Mouse (Mus musculus) E14TG2a.4 (cell line): Measurements from ENCODE around the gene Palm3.

Experiments
- H3K27me3 ChIP-seq: 2 replicates; pipeline ENCODE4 v1.6.1; 2014; ENCODE audit warnings: low read length, control low read depth; ENCODE audit not compliant: insufficient read depth
- H3K36me3 ChIP-seq: 2 replicates; pipeline ENCODE4 v1.6.1; 2014; ENCODE audit warnings: low read length, control low read depth; ENCODE audit not compliant: insufficient read depth
- H3K4me1 ChIP-seq: replicated peaks from 2 replicates; pipeline ENCODE4 v1.6.1; 2014; ENCODE audit warnings: low read depth, low read length, control low read depth
- H3K4me3 ChIP-seq: replicated peaks from 2 replicates; pipeline ENCODE4 v1.5.1; 2014; ENCODE audit warnings: mild to moderate bottlenecking, low read length
- H3K9me3 ChIP-seq: 2 replicates; pipeline ENCODE4 v1.6.1; 2014; ENCODE audit warnings: low read length, control low read depth
- CTCF ChIP-seq: conservative IDR thresholded peaks from 2 replicates; pipeline ENCODE4 v1.5.1; 2014; ENCODE audit warnings: low read length
- NANOG ChIP-seq: IDR thresholded peaks from 2 replicates; pipeline ENCODE4 v1.6.1; 2014; ENCODE audit warnings: borderline replicate concordance, low read length, mixed read lengths
- POU5F1 ChIP-seq: IDR thresholded peaks from 2 replicates; pipeline ENCODE4 v1.6.1; 2014; ENCODE audit warnings: low read length, borderline replicate concordance

The Palm3 gene

DNA sequence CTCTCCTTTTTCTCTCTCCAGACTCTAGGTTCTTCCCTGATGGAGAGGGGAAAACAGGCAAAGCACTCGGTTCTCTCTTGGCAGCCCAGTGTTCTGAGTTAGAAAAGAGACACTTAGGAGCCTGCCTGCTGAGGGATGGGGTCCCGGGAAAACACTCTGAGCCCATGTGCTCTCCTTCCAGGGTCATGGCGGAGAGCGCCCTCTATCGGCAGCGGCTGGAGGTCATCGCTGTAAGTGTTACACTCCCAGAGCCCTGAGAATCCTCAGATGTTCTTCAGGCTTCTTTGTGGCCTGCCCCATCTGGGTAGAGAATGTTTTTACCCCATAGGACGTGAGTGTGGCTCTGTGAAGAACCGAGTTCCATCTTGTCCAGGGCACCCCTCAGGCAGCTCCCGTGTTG, 2.9 kb downstream of the Palm3 start:
- peaks cover 13% of the 10 kb centered on the region for H3K36me3 ChIP-seq
- no peaks in the 10 kb centered on the region for H3K9me3 ChIP-seq
- H3K27me3 ChIP-seq, result peaks cover 8% of the 10 kb centered on the region; the same call in 1 of the 2 replicates
- H3K4me3 ChIP-seq, result no peak overlapping the region
- H3K4me1 ChIP-seq, result peaks cover 94% of the 10 kb centered on the region
- TF ChIP-seq NANOG, result no peak
- TF ChIP-seq POU5F1, result no peak
- TF ChIP-seq CTCF, result peak; percentile 92

DNA sequence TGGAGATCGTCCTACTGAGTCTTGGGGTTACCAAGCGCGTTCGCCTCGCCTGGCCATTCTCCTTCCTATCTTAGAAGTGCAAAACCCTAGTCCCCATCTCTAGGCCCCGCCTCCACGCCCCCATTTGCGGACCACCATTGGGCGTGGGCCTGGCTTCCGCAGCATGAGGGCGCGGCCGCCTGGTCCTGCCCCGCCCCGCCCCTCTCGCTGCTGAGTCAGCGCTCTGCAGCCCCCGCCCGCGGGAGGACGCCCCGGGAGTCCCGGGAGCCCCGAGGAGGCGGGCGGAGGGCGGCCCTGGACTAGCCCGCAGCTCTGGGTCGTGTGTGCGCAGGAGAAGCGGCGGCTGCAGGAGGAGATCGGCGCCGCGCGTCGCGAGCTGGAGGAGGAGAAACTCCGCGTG, 4.6 kb downstream of the Palm3 start:
- peaks cover 28% of the 10 kb centered on the region for H3K36me3 ChIP-seq
- no peak for TF ChIP-seq CTCF
- TF ChIP-seq NANOG, result no peak
- TF ChIP-seq POU5F1, result no peak
- peak overlapping the region; percentile 83 for H3K4me3 ChIP-seq
- H3K9me3 ChIP-seq, result no peaks in the 10 kb centered on the region
- peaks cover under 1% of the 10 kb centered on the region; the same call in 1 of the 2 replicates for H3K27me3 ChIP-seq
- H3K4me1 ChIP-seq, result peaks cover 91% of the 10 kb centered on the region

DNA sequence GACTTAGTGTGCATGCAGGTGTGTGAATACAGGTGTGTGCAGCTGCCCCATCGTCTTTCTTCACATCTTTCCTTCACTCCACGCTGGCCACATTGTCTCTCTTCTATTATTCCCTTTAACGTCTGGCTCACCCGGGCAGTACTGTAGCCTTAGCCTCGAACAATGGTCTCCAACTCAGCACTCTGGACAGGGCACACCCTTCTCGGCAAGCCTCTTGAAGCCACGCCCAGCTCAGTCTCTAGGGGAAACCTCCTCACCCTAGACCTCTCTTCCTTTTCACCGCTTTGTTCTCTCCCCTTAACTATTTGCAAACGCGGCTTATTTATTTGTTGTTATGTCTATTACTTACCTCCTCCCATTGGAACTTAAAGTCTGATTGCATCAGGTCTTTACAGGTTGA, 6.2 kb downstream of the Palm3 start:
- no peaks in the 10 kb centered on the region; the same call in 1 of the 2 replicates for H3K27me3 ChIP-seq
- no peak overlapping the region for H3K4me3 ChIP-seq
- H3K9me3 ChIP-seq, result no peaks in the 10 kb centered on the region
- TF ChIP-seq CTCF, result no peak
- TF ChIP-seq POU5F1, result no peak
- TF ChIP-seq NANOG, result no peak
- peaks cover 41% of the 10 kb centered on the region for H3K36me3 ChIP-seq
- peaks cover 81% of the 10 kb centered on the region for H3K4me1 ChIP-seq

DNA sequence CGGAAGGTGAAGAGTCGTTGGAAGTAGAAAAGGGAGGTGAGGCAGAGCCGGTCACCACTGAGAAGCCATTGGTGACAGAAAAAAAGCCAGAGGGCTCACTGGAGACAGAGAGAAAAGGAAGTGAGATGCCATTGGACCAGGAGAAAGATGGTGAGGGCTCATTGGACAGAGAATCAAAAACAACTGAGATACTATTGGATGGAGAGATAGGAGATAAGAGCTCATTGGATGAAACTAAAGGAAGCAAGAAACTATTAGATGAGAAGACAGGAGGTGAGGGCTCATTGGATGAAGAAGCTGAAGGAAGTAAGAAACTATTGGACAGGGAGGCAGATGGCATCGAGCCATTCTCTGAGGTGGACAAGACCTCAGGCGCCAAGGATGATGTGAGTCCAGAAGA, 8.0 kb downstream of the Palm3 start:
- H3K36me3 ChIP-seq, result peaks cover 45% of the 10 kb centered on the region
- no peaks in the 10 kb centered on the region for H3K9me3 ChIP-seq
- H3K4me3 ChIP-seq, result peak overlapping the region; percentile 35; the same call in 1 of the 2 replicates
- no peaks in the 10 kb centered on the region; the same call in 1 of the 2 replicates for H3K27me3 ChIP-seq
- TF ChIP-seq POU5F1, result no peak
- no peak for TF ChIP-seq NANOG
- TF ChIP-seq CTCF, result no peak
- peaks cover 67% of the 10 kb centered on the region for H3K4me1 ChIP-seq

DNA sequence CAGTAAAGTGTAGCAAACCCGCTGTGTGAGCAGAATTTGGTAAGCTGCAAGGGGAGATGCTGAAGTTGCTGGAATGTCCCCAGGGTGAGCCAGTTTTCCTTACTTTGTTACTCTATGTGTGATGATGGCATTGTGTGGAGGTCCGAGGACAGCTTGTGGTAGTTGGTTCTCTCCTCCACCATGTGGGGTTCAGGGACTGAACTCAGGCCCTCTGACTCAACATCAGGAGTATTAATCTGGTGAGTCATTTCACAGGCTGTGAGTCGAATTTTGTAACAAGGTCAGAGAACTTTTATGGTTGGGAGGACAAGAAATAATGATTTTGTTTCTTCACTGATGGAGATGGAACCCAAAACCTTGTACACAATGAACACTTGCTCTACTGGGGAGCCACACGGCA, 11.5 kb downstream of the Palm3 start:
- TF ChIP-seq NANOG, result no peak
- TF ChIP-seq POU5F1, result no peak
- no peak for TF ChIP-seq CTCF
- Histone ChIP-seq H3K4me1 (peaks cover 36% of the 10 kb centered on the region), H3K36me3 (peaks cover 44% of the 10 kb centered on the region), H3K9me3 (no peaks in the 10 kb centered on the region), H3K4me3 (no peak overlapping the region), H3K27me3 (peaks cover 9% of the 10 kb centered on the region; the same call in 1 of the 2 replicates)

DNA sequence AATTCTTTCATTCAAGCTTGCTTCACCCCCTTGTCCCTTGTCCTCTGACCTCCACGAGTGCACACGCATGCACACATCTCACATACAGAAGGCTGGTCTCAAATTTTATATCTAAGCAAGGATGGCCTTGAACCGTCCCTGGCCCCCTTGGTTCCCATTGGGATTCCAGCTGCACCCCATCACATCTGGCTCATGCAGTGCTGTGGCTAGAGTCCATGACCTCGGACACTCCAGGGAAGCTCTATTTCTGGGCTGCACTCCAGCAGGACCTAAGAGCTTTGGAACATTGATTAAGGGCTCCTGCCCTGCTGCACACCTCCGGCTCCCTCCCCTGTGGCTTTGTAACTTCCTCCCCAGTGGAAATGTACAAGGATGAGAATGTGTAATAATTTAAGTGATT, 16.7 kb downstream of the Palm3 start:
- TF ChIP-seq CTCF, result no peak
- TF ChIP-seq POU5F1, result no peak
- TF ChIP-seq NANOG, result no peak
- peaks cover 43% of the 10 kb centered on the region for H3K27me3 ChIP-seq
- H3K4me1 ChIP-seq, result peaks cover 36% of the 10 kb centered on the region
- no peaks in the 10 kb centered on the region for H3K9me3 ChIP-seq
- no peak overlapping the region for H3K4me3 ChIP-seq
- no peaks in the 10 kb centered on the region for H3K36me3 ChIP-seq

DNA sequence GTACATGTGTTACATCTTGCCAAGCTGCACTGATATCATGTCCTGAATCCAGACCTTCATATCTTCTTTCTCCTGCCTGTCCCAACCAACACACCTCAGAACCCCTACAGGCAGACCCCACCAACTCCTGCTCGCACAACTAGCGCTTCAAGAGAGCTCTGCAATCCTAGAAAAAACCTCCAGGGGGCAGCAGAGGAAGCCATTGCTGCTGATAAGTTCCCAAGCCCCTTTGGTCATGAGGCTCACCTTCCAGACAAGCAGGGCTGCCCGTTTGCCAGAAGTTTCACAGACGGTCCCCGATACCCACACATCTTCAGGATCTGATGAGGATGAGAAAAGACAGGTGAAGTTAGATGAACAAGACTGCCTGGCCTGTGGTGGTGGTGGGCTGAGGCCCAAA, 17.8 kb downstream of the Palm3 start:
- Histone ChIP-seq H3K4me3 (peak overlapping the region; percentile 13; the same call in 1 of the 2 replicates), H3K4me1 (peaks cover 44% of the 10 kb centered on the region), H3K36me3 (no peaks in the 10 kb centered on the region), H3K9me3 (no peaks in the 10 kb centered on the region), H3K27me3 (peaks cover 53% of the 10 kb centered on the region)
- peak; percentile 95 for TF ChIP-seq CTCF
- TF ChIP-seq POU5F1, result no peak
- no peak for TF ChIP-seq NANOG

DNA sequence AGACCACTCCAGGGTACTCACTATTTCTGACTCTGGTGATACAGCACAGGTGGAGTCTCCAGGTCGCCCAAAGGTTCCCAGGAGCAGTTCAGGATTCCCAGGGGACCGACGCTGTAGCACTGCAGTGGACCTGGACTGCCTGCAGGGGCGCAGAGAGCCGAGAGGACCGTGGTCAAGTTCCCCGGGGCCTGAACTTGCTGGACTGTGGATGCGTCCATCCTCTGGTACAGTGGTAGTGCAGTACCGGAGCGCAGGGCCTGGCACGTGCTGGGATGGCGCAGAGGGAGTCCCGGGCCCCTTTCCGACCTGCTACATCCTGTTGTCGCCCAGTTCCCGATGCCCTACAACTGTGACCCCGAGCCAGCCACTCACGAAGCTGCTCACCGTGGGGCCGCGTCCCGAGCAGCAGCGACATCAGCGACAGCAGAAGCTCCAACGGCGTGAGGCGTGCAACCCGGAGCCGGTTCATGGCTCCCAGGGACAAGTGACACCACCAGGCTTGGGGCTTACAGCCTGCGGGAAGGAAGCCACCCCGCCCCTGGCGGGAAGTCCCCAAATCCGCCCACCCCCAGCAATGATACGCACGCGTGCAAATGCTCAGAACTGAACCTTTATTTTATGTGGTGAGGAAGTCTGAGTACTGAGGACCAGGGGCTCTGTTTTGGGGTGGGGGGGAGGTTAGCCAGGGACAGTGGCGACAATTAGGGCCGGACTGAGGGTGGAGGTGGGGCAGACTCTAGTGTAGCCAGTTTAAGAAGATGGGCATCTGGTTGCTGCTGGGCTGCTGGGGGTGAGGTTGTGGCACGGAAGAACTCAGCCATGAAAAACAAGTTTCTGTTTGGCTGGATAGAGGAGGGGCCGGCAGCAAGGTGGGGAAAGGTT, 21.0 kb downstream of the Palm3 start, which contains the start of gene Il27ra:
Gene Il27ra (minus strand): TSS at position 524 of the 882 bp plus-strand sequence.
- Histone ChIP-seq H3K4me1 (peaks cover 52% of the 10 kb centered on the region), H3K9me3 (no peaks in the 10 kb centered on the region), H3K36me3 (no peaks in the 10 kb centered on the region), H3K4me3 (peak within 1 kb of the TSS; percentile 76), H3K27me3 (peaks cover 62% of the 10 kb centered on the region)
- TF ChIP-seq NANOG (no peak), POU5F1 (no peak), CTCF (peak; percentile 51)

DNA sequence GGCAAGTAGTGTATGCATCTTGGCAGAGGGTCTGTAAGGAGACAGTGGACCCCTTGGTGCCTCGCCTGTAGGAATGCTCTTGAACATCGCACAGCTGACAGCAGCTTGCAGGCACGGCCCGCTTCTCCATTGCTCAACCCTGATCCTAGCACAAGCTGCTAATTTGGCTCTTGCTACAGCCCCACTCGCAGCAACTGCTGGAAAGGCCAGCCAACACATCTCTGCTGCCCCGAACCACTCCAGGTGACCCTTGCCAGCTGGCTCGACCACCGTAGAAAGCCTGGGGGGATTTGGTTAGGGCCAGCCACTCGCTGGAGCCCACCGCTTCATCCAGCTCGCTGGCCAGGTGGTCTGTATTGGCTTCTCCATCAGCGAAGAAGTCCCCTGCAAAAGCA, 21.7 kb downstream of the Palm3 start:
- H3K4me3 ChIP-seq, result peak overlapping the region; percentile 76
- no peaks in the 10 kb centered on the region for H3K36me3 ChIP-seq
- H3K4me1 ChIP-seq, result peaks cover 55% of the 10 kb centered on the region
- no peaks in the 10 kb centered on the region for H3K9me3 ChIP-seq
- TF ChIP-seq POU5F1 (no peak), CTCF (no peak), NANOG (no peak)
- peaks cover 59% of the 10 kb centered on the region for H3K27me3 ChIP-seq
